Mouse (Mus musculus) ES-E14 (cell line): Measurements from ENCODE around the gene Tmigd1.

Source experiments
- CHD2 ChIP-seq: IDR thresholded peaks from 2 replicates; pipeline ENCODE4 v1.6.1; 2014; ENCODE audit warnings: mild to moderate bottlenecking, low read depth, low read length, inconsistent platforms
- HCFC1 ChIP-seq: IDR thresholded peaks from 2 replicates; pipeline ENCODE4 v1.6.1; 2012; ENCODE audit warnings: low read length, inconsistent platforms, borderline replicate concordance; ENCODE audit not compliant: insufficient read depth
- MAFK ChIP-seq: IDR thresholded peaks from 2 replicates; pipeline ENCODE4 v1.6.1; 2014; ENCODE audit warnings: mild to moderate bottlenecking, low read depth, low read length, inconsistent platforms; ENCODE audit not compliant: insufficient read depth
- ZC3H11A ChIP-seq: IDR thresholded peaks from 2 replicates; pipeline ENCODE4 v1.6.1; 2012; ENCODE audit warnings: low read depth, mild to moderate bottlenecking, inconsistent platforms, low read length, borderline replicate concordance
- ZNF384 ChIP-seq: IDR thresholded peaks from 2 replicates; pipeline ENCODE4 v1.6.1; 2012; ENCODE audit warnings: low read depth, low read length, inconsistent platforms

DNA sequence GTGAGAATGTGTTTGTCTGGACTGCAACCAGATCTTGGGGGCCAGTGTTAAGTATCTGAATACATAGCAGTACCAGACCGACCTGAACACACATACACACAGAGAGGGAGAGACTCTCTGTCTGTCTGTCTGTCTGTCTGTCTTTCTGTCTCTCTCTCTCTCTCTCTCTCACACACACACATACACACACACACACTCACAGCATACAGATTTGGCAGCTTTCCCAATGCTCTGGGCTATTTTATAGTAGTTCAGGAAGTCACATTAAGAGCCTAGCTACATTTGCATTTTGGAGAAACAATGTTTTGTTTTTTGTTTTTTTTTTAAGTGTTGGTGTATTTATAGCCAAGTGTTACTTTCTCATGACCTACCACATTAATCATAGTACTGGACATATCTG lies 4.8 kb upstream of the Tmigd1 start:
- TF ChIP-seq HCFC1 (no peak), ZNF384 (no peak), ZC3H11A (no peak), MAFK (no peak), CHD2 (no peak)
